Mouse (Mus musculus) bone marrow macrophage, adult 2 months (primary cell): Measurements from ENCODE around the gene Gm815. TPM values are rescaled to one million over a fixed set of nuclear protein-coding genes. Genes with fewer than 3 reads are reported as not detected.
A peak's percentile ranks its signal among the peaks of the same experiment; 100 is the strongest.

Experiments used
- H3K27ac ChIP-seq: 2 replicates; pipeline ENCODE4 v1.5.1; 2012; ENCODE audit warnings: low read depth, low read length; ENCODE audit not compliant: insufficient read depth
- H3K4me1 ChIP-seq: 2 replicates; pipeline ENCODE4 v1.6.1; 2012; ENCODE audit warnings: low read length; ENCODE audit not compliant: control insufficient read depth, insufficient read depth
- H3K4me3 ChIP-seq: 2 replicates; pipeline ENCODE4 v1.5.1; 2012; ENCODE audit warnings: mild to moderate bottlenecking, low read length, moderate library complexity; ENCODE audit not compliant: insufficient read depth
- CTCF ChIP-seq: IDR thresholded peaks from 2 replicates; pipeline ENCODE4 v1.5.1; 2012; ENCODE audit warnings: low read depth, mild to moderate bottlenecking, low read length, moderate library complexity
- POLR2A ChIP-seq: IDR thresholded peaks from 2 replicates; pipeline ENCODE4 v1.6.1; 2012; ENCODE audit warnings: mild to moderate bottlenecking, low read depth, low read length, borderline replicate concordance
- polyA plus RNA-seq: library from polyadenylated mRNA; stranded (reverse); fragments of >200 nt; gene quantifications from 2 replicates; pipeline ENCODE4 v1.2.4, GENCODE M21; 2012; ENCODE audit not compliant: missing spikeins, insufficient read depth, insufficient read length

Gm815 gene
- polyA plus RNA-seq: not detected in 2 replicates

- Histone ChIP-seq H3K4me1 (no peaks in the 10 kb centered on the region), H3K4me3 (no peak within 1 kb of the TSS), H3K27ac (no peak within 1 kb of the TSS)
- TF ChIP-seq POLR2A (no peak), CTCF (no peak)
Measured at GRCm38 (mm10) chr19:26885616-26886015, at the start of gene Gm815. Gm815 (plus strand) TSS chr19:26885881.

- no peak for TF ChIP-seq POLR2A
- TF ChIP-seq CTCF: no peak
- Histone ChIP-seq H3K4me1 (no peaks in the 10 kb centered on the region), H3K4me3 (no peak overlapping the region), H3K27ac (no peak overlapping the region)
Measured at GRCm38 (mm10) chr19:26837626-26838025, 48.1 kb upstream of the Gm815 start.

- Histone ChIP-seq H3K27ac (no peak overlapping the region), H3K4me1 (no peaks in the 10 kb centered on the region), H3K4me3 (no peak overlapping the region)
- TF ChIP-seq POLR2A: no peak
- TF ChIP-seq CTCF: no peak
Measured at GRCm38 (mm10) chr19:26843896-26844295, 41.8 kb upstream of the Gm815 start.

GRCm38 (mm10) chr19:26844813-26845212 lies 40.9 kb upstream of the Gm815 start:
- H3K27ac ChIP-seq: no peak overlapping the region
- no peaks in the 10 kb centered on the region for H3K4me1 ChIP-seq
- TF ChIP-seq CTCF (no peak), POLR2A (no peak)
- no peak overlapping the region for H3K4me3 ChIP-seq

GRCm38 (mm10) chr19:26845276-26846016 lies 40.2 kb upstream of the Gm815 start:
- Histone ChIP-seq H3K4me3 (peak overlapping the region; percentile 74), H3K27ac (no peak overlapping the region), H3K4me1 (no peaks in the 10 kb centered on the region)
- TF ChIP-seq POLR2A (no peak), CTCF (no peak)

GRCm38 (mm10) chr19:26846017-26846285 lies 39.7 kb upstream of the Gm815 start:
- Histone ChIP-seq H3K4me1 (no peaks in the 10 kb centered on the region), H3K27ac (no peak overlapping the region), H3K4me3 (peak overlapping the region; percentile 74)
- TF ChIP-seq POLR2A: no peak
- no peak for TF ChIP-seq CTCF

- Histone ChIP-seq H3K4me3 (no peak overlapping the region), H3K27ac (no peak overlapping the region), H3K4me1 (no peaks in the 10 kb centered on the region)
- TF ChIP-seq CTCF: no peak
- no peak for TF ChIP-seq POLR2A
Measured at GRCm38 (mm10) chr19:26851017-26851782, 34.5 kb upstream of the Gm815 start.

GRCm38 (mm10) chr19:26852325-26852900 lies 33.3 kb upstream of the Gm815 start:
- Histone ChIP-seq H3K4me1 (no peaks in the 10 kb centered on the region), H3K27ac (no peak overlapping the region), H3K4me3 (no peak overlapping the region)
- TF ChIP-seq POLR2A: no peak

GRCm38 (mm10) chr19:26853701-26854282 lies 31.9 kb upstream of the Gm815 start:
- H3K4me1 ChIP-seq: no peaks in the 10 kb centered on the region
- H3K27ac ChIP-seq: no peak overlapping the region
- no peak overlapping the region for H3K4me3 ChIP-seq
- no peak for TF ChIP-seq CTCF
- no peak for TF ChIP-seq POLR2A

GRCm38 (mm10) chr19:26854661-26855060 lies 31.0 kb upstream of the Gm815 start:
- no peak overlapping the region for H3K4me3 ChIP-seq
- no peaks in the 10 kb centered on the region for H3K4me1 ChIP-seq
- no peak overlapping the region for H3K27ac ChIP-seq
- no peak for TF ChIP-seq CTCF
- TF ChIP-seq POLR2A: no peak
